Mouse (Mus musculus) midbrain, embryonic 15.5 days (tissue): ENCODE measurements around the gene Lhfp. TPM values are rescaled to one million over a fixed set of nuclear protein-coding genes. Genes with fewer than 3 reads are reported as not detected.
"Not testable (repeated sequence)": the region's sequence is repeated elsewhere in the genome, so short reads cannot be mapped to it uniquely, and the experiment has no call there.

Experiments used
- ATAC-seq: fragments of 200-750 bp; cut with Nextera tagmentation; replicated peaks from 2 replicates; pipeline ENCODE4 v1.8.0; 2017; ENCODE audit warnings: moderate TSS enrichment
- H3K27ac ChIP-seq: fragments of 300-500 bp; sonication (generic); 2 replicates; pipeline ENCODE4 v1.5.1; 2015; ENCODE audit warnings: mild to moderate bottlenecking, inconsistent platforms
- H3K27me3 ChIP-seq: fragments of 300-500 bp; sonication (generic); replicated peaks from 2 replicates; pipeline ENCODE4 v1.6.1; 2015; ENCODE audit warnings: inconsistent platforms
- H3K36me3 ChIP-seq: fragments of 300-500 bp; sonication (generic); replicated peaks from 2 replicates; pipeline ENCODE4 v1.6.1; 2015; ENCODE audit warnings: inconsistent platforms
- H3K4me1 ChIP-seq: fragments of 300-500 bp; sonication (generic); 2 replicates; pipeline ENCODE4 v1.6.1; 2015; ENCODE audit warnings: inconsistent platforms
- H3K4me2 ChIP-seq: fragments of 300-500 bp; sonication (generic); 2 replicates; pipeline ENCODE4 v1.6.1; 2015; ENCODE audit warnings: inconsistent platforms, mild to moderate bottlenecking, moderate library complexity
- H3K4me3 ChIP-seq: fragments of 300-500 bp; sonication (generic); 2 replicates; pipeline ENCODE4 v1.5.1; 2015; ENCODE audit warnings: mild to moderate bottlenecking, inconsistent platforms
- H3K9ac ChIP-seq: fragments of 300-500 bp; sonication (generic); 2 replicates; pipeline ENCODE4 v1.6.1; 2015; ENCODE audit warnings: mild to moderate bottlenecking, inconsistent platforms
- H3K9me3 ChIP-seq: fragments of 300-500 bp; sonication (generic); 2 replicates; pipeline ENCODE4 v1.6.1; 2016; ENCODE audit warnings: inconsistent platforms
- WGBS: fragments of 180-500 bp; shearing (Covaris S2); methylation state at CpG from one replicate; pipeline ENCODE4 v1.1.7; 2015; ENCODE audit warnings: mixed read lengths; 5-methylcytosine and 5-hydroxymethylcytosine counted together
- polyA plus RNA-seq: library from polyadenylated mRNA; unstranded; fragments of >200 nt; fragmentation: Nextera tagmentation; extraction: Ambion mirVana; gene quantifications from 2 replicates; pipeline ENCODE4 v1.2.1, GENCODE M21; 2015

Lhfp gene
- polyA plus RNA-seq, 1 experiment from 2014 or later, result 64.8 TPM

DNA sequence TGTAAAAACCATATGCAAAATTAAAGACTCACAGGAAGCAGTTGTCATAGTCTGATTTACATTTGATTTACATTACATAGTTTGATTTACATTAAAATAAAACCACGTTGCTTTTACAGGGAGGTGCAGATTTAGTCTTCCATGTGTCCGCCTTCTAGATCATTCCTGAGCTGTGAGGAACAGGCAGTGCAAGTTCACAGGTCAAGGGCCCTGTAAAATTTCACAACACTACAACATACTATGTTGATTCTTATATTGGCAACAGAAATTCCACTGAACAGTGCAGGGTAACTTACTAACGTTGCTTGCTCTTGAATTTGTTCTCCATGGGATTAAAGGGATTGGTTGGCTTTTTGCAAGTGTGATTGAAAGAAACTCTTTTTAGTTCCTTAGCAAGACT, 189.8 kb downstream of the Lhfp start:
- no peak overlapping the region for H3K27ac ChIP-seq
- H3K4me3 ChIP-seq, result no peak overlapping the region
- no peaks in the 10 kb centered on the region for H3K36me3 ChIP-seq
- no peaks in the 10 kb centered on the region for H3K9me3 ChIP-seq
- no peaks in the 10 kb centered on the region for H3K27me3 ChIP-seq
- 40% methylated on average over 3 of the region's 3 CpGs for WGBS
- H3K9ac ChIP-seq, result no peak overlapping the region
- H3K4me2 ChIP-seq, result no peak overlapping the region
- 0 out of 2 replicates have a peak, but pooled peaks cover 3% of the 10 kb centered on the region for H3K4me1 ChIP-seq
- no peak for ATAC-seq

GRCm38 (mm10) chr3:53232411-53232810, 191.1 kb downstream of the Lhfp start:
- not testable (repeated sequence) for ATAC-seq, H3K4me3 ChIP-seq, H3K4me1 ChIP-seq, H3K4me2 ChIP-seq, H3K27me3 ChIP-seq, H3K9me3 ChIP-seq, H3K9ac ChIP-seq, H3K36me3 ChIP-seq, H3K27ac ChIP-seq
- WGBS, result 86% methylated on average over 9 of the region's 9 CpGs

- H3K27me3 ChIP-seq, result no peaks in the 10 kb centered on the region
- 0 out of 2 replicates have a peak, but pooled peaks cover 3% of the 10 kb centered on the region for H3K4me1 ChIP-seq
- H3K27ac ChIP-seq, result no peak overlapping the region
- H3K9me3 ChIP-seq, result no peaks in the 10 kb centered on the region
- no peak overlapping the region for H3K4me2 ChIP-seq
- H3K9ac ChIP-seq, result no peak overlapping the region
- H3K36me3 ChIP-seq, result no peaks in the 10 kb centered on the region
- no peak for ATAC-seq
- H3K4me3 ChIP-seq, result no peak overlapping the region
Measured at GRCm38 (mm10) chr3:53234689-53235088, 193.4 kb downstream of the Lhfp start.

DNA sequence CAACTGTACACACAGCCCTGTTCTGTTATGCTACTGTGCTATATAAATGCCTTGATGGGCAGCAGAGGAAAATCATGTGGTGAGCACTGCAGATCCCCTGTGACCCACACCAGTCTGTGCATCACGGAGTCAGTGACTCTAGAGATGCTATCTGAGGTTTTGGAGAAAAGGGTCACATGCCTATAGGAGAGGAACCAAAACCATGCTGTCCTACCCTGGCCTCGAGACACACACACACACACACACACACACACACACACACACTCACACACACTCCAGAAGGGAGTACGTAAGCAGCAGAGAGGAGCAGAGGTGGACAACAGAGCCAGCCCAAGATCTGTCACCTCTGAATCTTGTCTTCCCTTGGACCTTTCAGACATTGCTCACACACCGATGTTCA, 195.1 kb downstream of the Lhfp start:
- no peaks in the 10 kb centered on the region for H3K9me3 ChIP-seq
- H3K4me3 ChIP-seq, result no peak overlapping the region
- no peak for ATAC-seq
- H3K4me2 ChIP-seq, result no peak overlapping the region
- WGBS, result 81% methylated on average over 3 of the region's 4 CpGs
- H3K9ac ChIP-seq, result no peak overlapping the region
- no peaks in the 10 kb centered on the region for H3K27me3 ChIP-seq
- no peaks in the 10 kb centered on the region for H3K36me3 ChIP-seq
- no peaks in the 10 kb centered on the region for H3K4me1 ChIP-seq
- no peak overlapping the region for H3K27ac ChIP-seq

GRCm38 (mm10) chr3:53240150-53240549, 198.8 kb downstream of the Lhfp start:
- H3K27me3 ChIP-seq, result no peaks in the 10 kb centered on the region
- H3K9ac ChIP-seq, result no peak overlapping the region
- H3K4me3 ChIP-seq, result no peak overlapping the region
- no peak overlapping the region for H3K4me2 ChIP-seq
- no peak overlapping the region for H3K27ac ChIP-seq
- no peak for ATAC-seq
- H3K4me1 ChIP-seq, result no peaks in the 10 kb centered on the region
- no peaks in the 10 kb centered on the region for H3K36me3 ChIP-seq
- H3K9me3 ChIP-seq, result no peaks in the 10 kb centered on the region
- WGBS, result 99% methylated on average over 3 of the region's 3 CpGs

DNA sequence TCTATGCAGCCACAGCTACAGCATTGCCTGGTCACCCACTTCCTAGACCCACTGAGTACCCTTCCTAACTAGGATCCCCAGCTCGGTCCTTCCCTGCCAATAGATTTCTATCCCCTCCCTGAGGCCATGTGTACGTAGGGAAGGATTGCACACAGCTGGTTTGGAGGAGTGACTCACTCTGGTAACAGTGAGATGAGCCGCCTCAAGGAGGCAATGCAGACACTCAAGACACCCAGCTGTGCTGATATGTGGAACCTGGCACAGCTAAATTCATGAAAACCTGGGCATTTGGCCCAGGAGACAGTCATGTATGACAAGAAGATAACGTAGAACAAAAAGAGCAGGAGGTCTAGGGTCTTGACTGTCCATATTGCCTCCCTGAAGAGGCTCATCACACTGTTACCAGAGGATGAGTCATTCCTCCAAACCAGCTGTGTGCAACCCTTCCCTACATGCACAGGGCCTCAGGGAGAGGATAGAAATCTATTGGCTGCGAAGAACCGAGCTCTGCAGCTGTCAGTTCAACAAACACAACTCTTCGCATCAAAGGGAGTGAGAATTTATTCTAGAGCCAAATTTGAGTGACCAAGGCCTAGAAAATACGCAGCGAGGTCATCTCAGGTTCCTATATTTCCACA, 204.4 kb downstream of the Lhfp start:
- peaks cover 18% of the 10 kb centered on the region for H3K4me1 ChIP-seq
- H3K9ac ChIP-seq, result no peak overlapping the region
- no peaks in the 10 kb centered on the region for H3K36me3 ChIP-seq
- no peaks in the 10 kb centered on the region for H3K9me3 ChIP-seq
- ATAC-seq, result no peak
- 89% methylated on average over 9 of the region's 9 CpGs for WGBS
- H3K27ac ChIP-seq, result no peak overlapping the region
- H3K4me2 ChIP-seq, result no peak overlapping the region
- H3K4me3 ChIP-seq, result no peak overlapping the region
- H3K27me3 ChIP-seq, result no peaks in the 10 kb centered on the region

- ATAC-seq, result no peak
- Histone ChIP-seq H3K27me3 (no peaks in the 10 kb centered on the region), H3K4me2 (no peak overlapping the region), H3K9me3 (no peaks in the 10 kb centered on the region), H3K9ac (no peak overlapping the region), H3K4me3 (no peak overlapping the region), H3K4me1 (peaks cover 18% of the 10 kb centered on the region), H3K27ac (0 out of 2 replicates have a peak overlapping the region, but pooled peaks have one; percentile 59), H3K36me3 (no peaks in the 10 kb centered on the region)
- 78% methylated on average over 3 of the region's 3 CpGs for WGBS
Measured at GRCm38 (mm10) chr3:53247102-53247501, 205.8 kb downstream of the Lhfp start.

- Histone ChIP-seq H3K4me1 (peaks cover 18% of the 10 kb centered on the region), H3K27ac (peak overlapping the region; percentile 59), H3K9me3 (no peaks in the 10 kb centered on the region), H3K4me3 (no peak overlapping the region), H3K36me3 (no peaks in the 10 kb centered on the region), H3K9ac (no peak overlapping the region), H3K27me3 (no peaks in the 10 kb centered on the region), H3K4me2 (peak overlapping the region; percentile 24; the same call in 1 of the 2 replicates)
- peak; percentile 57 for ATAC-seq
- WGBS, result 15% methylated on average over 10 of the region's 10 CpGs
Measured at GRCm38 (mm10) chr3:53248158-53248874, 207.0 kb downstream of the Lhfp start.

DNA sequence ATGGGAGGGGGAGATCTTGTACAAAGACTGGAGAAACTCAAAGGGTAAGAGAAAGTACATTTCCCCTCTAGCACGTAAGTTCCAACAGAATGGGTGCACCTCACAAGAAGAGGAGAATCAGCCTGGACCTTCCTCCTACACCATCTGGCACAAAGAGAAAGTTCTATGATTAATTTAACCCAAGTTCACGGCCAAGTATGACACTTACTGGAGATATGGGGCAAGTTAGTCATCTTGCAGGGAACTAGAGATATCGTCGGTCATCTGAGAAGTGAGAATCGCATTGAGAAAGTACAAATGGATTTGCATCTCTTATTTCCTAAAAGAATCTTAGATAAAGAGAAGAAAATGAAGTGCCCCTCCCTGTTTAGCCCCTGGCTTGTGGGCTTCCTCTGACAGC, 211.2 kb downstream of the Lhfp start:
- ATAC-seq, result no peak
- no peak overlapping the region for H3K9ac ChIP-seq
- no peaks in the 10 kb centered on the region for H3K27me3 ChIP-seq
- no peak overlapping the region for H3K27ac ChIP-seq
- H3K9me3 ChIP-seq, result no peaks in the 10 kb centered on the region
- no peak overlapping the region for H3K4me3 ChIP-seq
- H3K36me3 ChIP-seq, result no peaks in the 10 kb centered on the region
- peaks cover 17% of the 10 kb centered on the region for H3K4me1 ChIP-seq
- WGBS, result 95% methylated on average over 5 of the region's 5 CpGs
- H3K4me2 ChIP-seq, result no peak overlapping the region

DNA sequence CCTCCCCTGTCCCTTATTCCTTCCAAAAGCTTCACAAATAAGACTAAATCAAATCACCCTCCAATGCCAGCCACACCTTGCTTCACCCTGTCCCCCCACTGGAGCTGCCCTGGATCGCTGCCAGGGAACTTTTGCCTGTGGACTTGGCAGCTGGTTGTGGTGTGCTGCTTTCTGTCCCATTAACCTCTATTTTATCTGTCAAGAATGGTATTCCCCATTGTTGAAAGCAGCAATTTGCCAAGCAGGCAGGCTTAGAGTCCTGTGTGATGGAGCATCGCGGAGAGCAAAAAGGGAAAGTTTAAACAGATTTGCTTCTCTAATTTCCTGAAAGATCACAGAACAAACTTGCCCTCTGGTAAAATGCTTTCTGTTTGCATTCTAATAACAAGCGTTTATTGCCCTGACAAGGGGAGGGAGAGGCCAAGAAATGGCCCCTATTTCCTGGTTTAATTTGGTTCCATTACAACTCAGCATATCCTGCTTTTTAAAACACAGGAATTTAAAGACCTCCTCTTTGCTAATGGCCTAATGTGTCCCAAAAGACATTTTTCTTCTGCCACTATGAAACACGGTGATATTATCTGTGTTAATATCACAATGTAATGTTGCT, 212.0 kb downstream of the Lhfp start:
- Histone ChIP-seq H3K4me3 (no peak overlapping the region), H3K27me3 (no peaks in the 10 kb centered on the region), H3K36me3 (no peaks in the 10 kb centered on the region), H3K4me2 (no peak overlapping the region), H3K4me1 (peaks cover 10% of the 10 kb centered on the region), H3K9me3 (no peaks in the 10 kb centered on the region), H3K9ac (no peak overlapping the region), H3K27ac (no peak overlapping the region)
- 68% methylated on average over 5 of the region's 5 CpGs for WGBS
- ATAC-seq, result no peak

DNA sequence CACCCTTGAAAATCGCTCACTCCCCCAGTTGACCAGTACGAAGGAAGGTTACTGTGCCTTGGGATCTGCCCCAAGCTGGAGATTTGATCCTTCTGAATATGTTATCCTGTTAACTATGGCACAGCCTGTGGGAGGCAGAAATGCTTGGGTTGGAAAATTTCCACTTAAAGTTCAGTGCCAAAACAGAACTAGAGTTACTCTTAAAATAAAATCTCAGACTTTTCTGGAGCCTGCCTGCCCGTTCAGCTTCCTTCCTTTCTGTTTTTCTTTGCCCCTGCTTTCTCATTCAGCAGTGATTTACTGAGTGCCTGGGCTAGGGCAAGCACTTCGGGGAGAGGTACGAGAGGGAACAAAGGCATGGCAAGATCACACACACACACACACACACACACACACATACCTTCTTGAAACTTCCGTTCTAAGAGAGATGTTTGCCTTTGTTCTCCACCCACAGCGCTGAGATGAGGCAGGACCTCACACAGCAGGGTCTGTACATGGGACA, 217.4 kb downstream of the Lhfp start:
- H3K36me3 ChIP-seq, result no peaks in the 10 kb centered on the region
- 40% methylated on average over 7 of the region's 7 CpGs for WGBS
- no peaks in the 10 kb centered on the region for H3K4me1 ChIP-seq
- H3K27me3 ChIP-seq, result no peaks in the 10 kb centered on the region
- no peak overlapping the region for H3K4me3 ChIP-seq
- no peak overlapping the region for H3K9ac ChIP-seq
- H3K4me2 ChIP-seq, result no peak overlapping the region
- H3K9me3 ChIP-seq, result no peaks in the 10 kb centered on the region
- H3K27ac ChIP-seq, result no peak overlapping the region
- no peak for ATAC-seq

- H3K4me1 ChIP-seq, result no peaks in the 10 kb centered on the region
- no peak overlapping the region for H3K4me2 ChIP-seq
- no peaks in the 10 kb centered on the region for H3K36me3 ChIP-seq
- no peak overlapping the region for H3K27ac ChIP-seq
- WGBS, result 93% methylated on average over 6 of the region's 6 CpGs
- H3K4me3 ChIP-seq, result no peak overlapping the region
- no peaks in the 10 kb centered on the region for H3K9me3 ChIP-seq
- no peaks in the 10 kb centered on the region for H3K27me3 ChIP-seq
- no peak for ATAC-seq
- no peak overlapping the region for H3K9ac ChIP-seq
Measured at GRCm38 (mm10) chr3:53266116-53266515, 224.8 kb downstream of the Lhfp start.
